Mouse (Mus musculus) hindbrain, postnatal 0 days (tissue): ENCODE measurements around the gene Coro7. TPM values are rescaled to one million over a fixed set of nuclear protein-coding genes. Genes with fewer than 3 reads are reported as not detected.
"Not testable (repeated sequence)": the region's sequence is repeated elsewhere in the genome, so short reads cannot be mapped to it uniquely, and the experiment has no call there.

ENCODE experiments used
- ATAC-seq: fragments of 200-750 bp; cut with Nextera tagmentation; 2 replicates; pipeline ENCODE4 v1.8.0; 2017; ENCODE audit warnings: mild to moderate bottlenecking, moderate TSS enrichment, moderate library complexity
- DNase-seq: peaks from one replicate; pipeline ENCODE4 v3.0.0-alpha.2; 2015; ENCODE audit warnings: low spot score
- H3K27ac ChIP-seq: fragments of 300-500 bp; sonication (generic); 2 replicates; pipeline ENCODE4 v1.5.1; 2014; ENCODE audit warnings: mild to moderate bottlenecking
- H3K27me3 ChIP-seq: fragments of 300-500 bp; sonication (generic); 2 replicates; pipeline ENCODE4 v1.6.1; 2014; ENCODE audit warnings: low read length, mixed read lengths; ENCODE audit not compliant: insufficient read depth
- H3K36me3 ChIP-seq: fragments of 300-500 bp; sonication (generic); 2 replicates; pipeline ENCODE4 v1.6.1; 2014; ENCODE audit warnings: low read length, mixed read lengths; ENCODE audit not compliant: insufficient read depth
- H3K4me1 ChIP-seq: fragments of 300-500 bp; sonication (generic); 2 replicates; pipeline ENCODE4 v1.6.1; 2014; ENCODE audit warnings: antibody characterized with exemption, low read length, mixed read lengths; ENCODE audit not compliant: insufficient read depth
- H3K4me2 ChIP-seq: fragments of 300-500 bp; sonication (generic); 2 replicates; pipeline ENCODE4 v1.6.1; 2014; ENCODE audit warnings: low read depth, mild to moderate bottlenecking, low read length, moderate library complexity, mixed read lengths
- H3K4me3 ChIP-seq: fragments of 300-500 bp; sonication (generic); 2 replicates; pipeline ENCODE4 v1.5.1; 2014; ENCODE audit warnings: low read length
- H3K9ac ChIP-seq: fragments of 300-500 bp; sonication (generic); replicated peaks from 2 replicates; pipeline ENCODE4 v1.6.1; 2014; ENCODE audit warnings: mild to moderate bottlenecking, low read length, moderate library complexity, mixed read lengths
- H3K9me3 ChIP-seq: fragments of 300-500 bp; sonication (generic); 2 replicates; pipeline ENCODE4 v1.6.1; 2016; ENCODE audit warnings: low read length, mixed read lengths
- CTCF ChIP-seq: IDR thresholded peaks from 2 replicates; pipeline ENCODE4 v1.5.1; 2016; ENCODE audit warnings: antibody characterized with exemption, control low read depth, low read depth
- WGBS: fragments of 180-500 bp; shearing (Covaris S2); extraction: QIAGEN DNeasy Blood & Tissue Kit; methylation state at CpG from one replicate; pipeline ENCODE4 v1.1.7; 2014; 5-methylcytosine and 5-hydroxymethylcytosine counted together
- polyA plus RNA-seq: library from polyadenylated mRNA; unstranded; fragments of >200 nt; fragmentation: Nextera tagmentation; extraction: Ambion mirVana; gene quantifications from 2 replicates; pipeline ENCODE4 v1.2.1, GENCODE M21; 2015
- total RNA-seq: library from RNA; depleted of rRNA; stranded (reverse); fragments of >200 nt; gene quantifications from 2 replicates; pipeline ENCODE4 v1.2.3, GENCODE M21; 2014

The Coro7 gene
- total and polyA plus RNA-seq, 2 experiments from 2014 or later, result 29.1 to 43.3 TPM

DNA sequence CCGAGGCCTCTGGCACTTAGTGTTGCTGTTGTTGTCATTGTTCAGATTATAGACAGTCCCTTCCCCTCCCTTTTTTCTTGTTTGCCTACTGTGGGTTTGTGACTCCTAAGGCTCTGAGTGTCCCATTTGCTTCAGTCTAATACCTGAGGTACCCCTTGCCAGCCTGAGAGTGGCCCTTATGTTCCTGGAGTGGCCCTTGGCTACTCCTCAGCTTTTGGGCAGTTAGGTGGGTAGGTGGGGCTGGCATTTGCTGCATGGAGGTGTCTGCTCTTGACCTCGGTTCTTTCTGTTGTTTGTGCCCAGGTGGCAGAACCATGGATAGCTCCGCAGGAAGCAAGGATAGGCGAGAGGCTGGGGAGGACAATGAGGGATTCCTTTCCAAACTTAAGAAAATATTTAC, 26.0 kb upstream of the Coro7 start:
- ATAC-seq, result no peak
- WGBS, result 59% methylated on average over 4 of the region's 4 CpGs
- H3K4me1 ChIP-seq, result no peaks in the 10 kb centered on the region
- H3K4me2 ChIP-seq, result no peak overlapping the region
- DNase-seq, result no peak
- H3K9me3 ChIP-seq, result no peaks in the 10 kb centered on the region
- TF ChIP-seq CTCF, result no peak
- H3K9ac ChIP-seq, result no peak overlapping the region
- no peak overlapping the region for H3K27ac ChIP-seq
- H3K4me3 ChIP-seq, result no peak overlapping the region
- no peaks in the 10 kb centered on the region for H3K27me3 ChIP-seq
- H3K36me3 ChIP-seq, result peaks cover 66% of the 10 kb centered on the region

DNA sequence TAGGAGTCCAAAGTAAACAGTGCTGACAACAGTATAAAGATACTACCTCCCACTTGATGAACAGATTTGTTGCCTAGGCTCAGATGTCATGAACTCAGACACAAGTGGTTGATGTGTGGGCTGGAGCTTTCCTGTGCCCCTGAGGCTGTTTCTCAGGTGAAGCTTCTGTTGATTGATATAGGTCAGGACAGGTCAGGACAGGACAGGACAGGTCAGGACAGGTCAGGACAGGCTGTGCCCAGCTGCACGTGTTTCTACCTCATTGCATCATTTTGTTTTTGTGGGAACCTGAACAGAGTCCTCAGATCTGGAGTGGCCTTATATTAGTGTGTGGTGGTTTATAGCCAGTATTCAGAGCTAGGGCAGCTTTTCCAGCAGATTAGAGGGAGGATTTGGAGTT, 23.1 kb upstream of the Coro7 start:
- peaks cover 78% of the 10 kb centered on the region for H3K36me3 ChIP-seq
- no peaks in the 10 kb centered on the region for H3K27me3 ChIP-seq
- ATAC-seq, result no peak
- H3K9me3 ChIP-seq, result no peaks in the 10 kb centered on the region
- DNase-seq, result no peak
- no peak for TF ChIP-seq CTCF
- no peak overlapping the region for H3K4me3 ChIP-seq
- H3K4me2 ChIP-seq, result no peak overlapping the region
- 67% methylated on average over 1 of the region's 1 CpGs for WGBS
- H3K27ac ChIP-seq, result no peak overlapping the region
- no peak overlapping the region for H3K9ac ChIP-seq
- no peaks in the 10 kb centered on the region for H3K4me1 ChIP-seq

DNA sequence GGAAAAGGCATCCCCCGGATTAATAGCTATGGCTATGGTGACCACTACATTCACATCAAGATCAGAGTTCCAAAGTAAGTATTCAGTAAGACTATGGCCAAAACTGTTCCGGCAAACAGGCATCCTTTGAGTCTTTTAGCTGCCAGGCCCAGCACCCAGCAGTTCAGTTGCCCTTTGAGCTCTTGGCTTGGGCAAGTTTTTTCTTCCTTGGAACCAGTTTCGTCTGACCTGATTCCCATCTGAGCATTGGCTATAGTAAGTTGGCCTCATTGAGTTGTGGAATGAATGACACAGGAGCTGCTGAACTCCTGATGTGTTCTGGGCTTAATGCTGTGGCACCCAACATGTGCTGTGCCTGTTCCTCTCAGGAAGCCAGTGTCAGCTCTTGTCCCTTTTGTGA, 21.6 kb upstream of the Coro7 start:
- DNase-seq (no peak), ATAC-seq (no peak)
- Histone ChIP-seq H3K9me3 (no peaks in the 10 kb centered on the region), H3K27me3 (no peaks in the 10 kb centered on the region), H3K27ac (no peak overlapping the region), H3K4me3 (no peak overlapping the region), H3K4me1 (no peaks in the 10 kb centered on the region), H3K36me3 (peaks cover 76% of the 10 kb centered on the region), H3K9ac (no peak overlapping the region), H3K4me2 (no peak overlapping the region)
- TF ChIP-seq CTCF, result no peak
- 93% methylated on average over 3 of the region's 3 CpGs for WGBS

DNA sequence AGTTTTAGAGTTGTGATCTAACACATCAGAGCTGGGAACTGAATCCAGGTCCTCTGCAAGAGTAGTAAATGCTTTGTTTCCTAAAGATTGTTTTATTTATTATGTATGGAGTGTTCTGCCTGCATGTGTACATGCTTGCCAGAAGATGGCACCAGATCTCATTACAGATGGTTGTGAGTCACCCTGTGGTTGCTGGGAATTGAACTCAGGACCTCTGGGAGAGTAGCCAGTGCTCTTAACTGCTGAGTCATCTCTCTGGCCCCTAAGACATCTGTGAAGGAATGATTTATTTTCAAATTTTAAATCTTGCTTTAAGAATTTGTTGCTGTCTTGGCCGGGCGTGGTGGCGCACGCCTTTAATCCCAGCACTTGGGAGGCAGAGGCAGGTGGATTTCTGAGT, 9.8 kb upstream of the Coro7 start:
- not testable (repeated sequence) for H3K4me1 ChIP-seq, H3K27me3 ChIP-seq, H3K27ac ChIP-seq, H3K9ac ChIP-seq, H3K4me2 ChIP-seq, DNase-seq, H3K4me3 ChIP-seq, ATAC-seq, H3K9me3 ChIP-seq
- WGBS, result 98% methylated on average over 4 of the region's 4 CpGs
- H3K36me3 ChIP-seq, result peaks cover 47% of the 10 kb centered on the region
- TF ChIP-seq CTCF, result peak; percentile 22

DNA sequence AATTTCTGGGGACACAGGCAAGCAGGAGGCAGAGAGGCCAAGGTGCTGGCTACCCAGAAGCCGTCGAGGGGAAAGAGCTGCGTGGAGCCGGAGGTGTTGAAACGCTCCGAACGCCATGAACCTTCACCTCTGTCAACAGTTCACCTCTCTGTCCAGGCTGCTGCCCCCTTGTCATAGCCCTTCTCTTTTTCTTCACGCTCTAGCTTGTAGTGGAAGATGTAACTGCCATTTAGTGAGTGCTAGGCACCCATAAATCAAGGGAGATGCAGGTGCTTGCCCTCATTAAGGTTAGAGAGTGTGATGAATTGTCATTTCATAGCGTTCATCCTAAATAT, 4.8 kb upstream of the Coro7 start:
- Histone ChIP-seq H3K36me3 (peaks cover 9% of the 10 kb centered on the region; the same call in 1 of the 2 replicates), H3K4me2 (peak overlapping the region; percentile 98), H3K9me3 (no peaks in the 10 kb centered on the region), H3K27ac (peak overlapping the region; percentile 82), H3K4me1 (0 out of 2 replicates have a peak, but pooled peaks cover 7% of the 10 kb centered on the region), H3K4me3 (peak overlapping the region; percentile 94), H3K9ac (peak overlapping the region; percentile 82), H3K27me3 (no peaks in the 10 kb centered on the region)
- 1% methylated on average over 9 of the region's 9 CpGs for WGBS
- DNase-seq (no peak), ATAC-seq (no peak)
- no peak for TF ChIP-seq CTCF

DNA sequence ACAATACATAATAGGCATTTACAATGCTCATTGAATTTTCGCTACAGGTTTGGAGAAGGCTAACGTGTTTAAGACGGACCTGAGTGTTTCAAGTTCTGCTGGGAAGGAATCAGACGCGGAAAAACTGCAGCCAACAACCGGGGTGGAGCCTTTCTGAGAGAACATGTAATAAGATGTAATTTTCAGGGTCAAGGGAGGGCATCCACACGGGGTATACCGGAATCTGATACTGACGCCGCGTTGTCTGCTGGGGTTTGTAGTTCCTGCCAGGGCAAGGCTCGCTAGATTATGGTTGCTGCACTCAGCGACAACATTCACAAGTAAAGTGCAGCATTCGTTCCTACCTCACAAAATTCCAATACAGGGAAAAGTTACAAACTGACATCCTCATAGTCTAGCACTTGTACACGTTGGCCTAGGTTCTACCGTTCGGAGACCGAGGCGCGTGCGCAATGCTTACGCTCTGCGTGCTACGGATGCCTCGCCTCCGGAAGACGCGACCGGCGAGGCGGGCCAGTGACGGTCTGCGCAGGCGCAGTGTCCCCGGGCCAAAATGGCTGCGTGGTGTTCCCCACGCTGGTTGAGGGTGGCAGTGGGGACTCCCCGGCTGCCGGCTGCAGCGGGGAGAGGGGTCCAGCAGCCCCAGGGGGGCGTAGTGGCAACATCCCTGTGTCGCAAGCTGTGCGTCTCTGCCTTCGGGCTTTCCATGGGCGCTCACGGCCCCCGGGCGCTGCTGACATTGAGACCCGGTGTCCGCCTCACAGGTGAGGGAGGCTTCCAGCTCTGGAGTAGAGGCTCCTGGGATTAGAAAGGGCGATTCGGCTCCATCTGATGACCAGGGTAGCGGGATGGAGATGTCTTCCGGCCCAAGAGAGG, 4.2 kb upstream of the Coro7 start:
- under 1% methylated on average over 54 of the region's 54 CpGs for WGBS
- ATAC-seq (peak; percentile 92), DNase-seq (peak; percentile 98)
- peak overlapping the region; percentile 94 for H3K4me3 ChIP-seq
- H3K9me3 ChIP-seq, result no peaks in the 10 kb centered on the region
- no peaks in the 10 kb centered on the region for H3K27me3 ChIP-seq
- H3K4me2 ChIP-seq, result peak overlapping the region; percentile 98
- peak overlapping the region; percentile 82 for H3K9ac ChIP-seq
- no peak for TF ChIP-seq CTCF
- peaks cover 6% of the 10 kb centered on the region; the same call in 1 of the 2 replicates for H3K36me3 ChIP-seq
- 0 out of 2 replicates have a peak, but pooled peaks cover 7% of the 10 kb centered on the region for H3K4me1 ChIP-seq
- H3K27ac ChIP-seq, result peak overlapping the region; percentile 82

DNA sequence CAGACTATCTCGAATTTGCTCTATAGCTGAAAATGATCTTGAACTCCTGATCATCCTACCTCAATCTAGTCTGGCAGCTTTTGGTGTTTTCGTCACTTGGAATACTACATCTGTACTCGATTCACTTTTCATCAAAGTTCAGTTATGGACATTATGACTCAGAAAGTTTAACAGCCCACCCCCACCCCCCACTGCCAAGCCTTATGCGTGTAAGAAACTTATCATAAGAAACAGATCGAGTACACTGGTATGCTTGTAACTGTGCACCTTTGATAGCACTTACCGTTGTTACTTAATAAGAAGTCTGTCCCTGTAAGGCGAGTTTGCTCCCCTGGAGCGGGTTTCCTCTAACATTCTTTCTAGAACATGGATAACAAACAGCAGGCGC, 3.6 kb upstream of the Coro7 start:
- peaks cover 6% of the 10 kb centered on the region; the same call in 1 of the 2 replicates for H3K36me3 ChIP-seq
- H3K27ac ChIP-seq, result peak overlapping the region; percentile 82
- ATAC-seq (no peak), DNase-seq (no peak)
- peak overlapping the region; percentile 98 for H3K4me2 ChIP-seq
- no peaks in the 10 kb centered on the region for H3K27me3 ChIP-seq
- H3K4me3 ChIP-seq, result peak overlapping the region; percentile 94
- TF ChIP-seq CTCF, result no peak
- peaks cover 11% of the 10 kb centered on the region for H3K4me1 ChIP-seq
- H3K9ac ChIP-seq, result peak overlapping the region; percentile 82
- H3K9me3 ChIP-seq, result no peaks in the 10 kb centered on the region
- WGBS, result 28% methylated on average over 9 of the region's 9 CpGs
